Mouse (Mus musculus): ENCODE data around the gene R3hdm4. TPM values are rescaled to one million over a fixed set of nuclear protein-coding genes. Genes with fewer than 3 reads are reported as not detected.

The R3hdm4 gene
- polyA plus RNA-seq, 1 experiment from 2014 or later = 108 TPM

DNA sequence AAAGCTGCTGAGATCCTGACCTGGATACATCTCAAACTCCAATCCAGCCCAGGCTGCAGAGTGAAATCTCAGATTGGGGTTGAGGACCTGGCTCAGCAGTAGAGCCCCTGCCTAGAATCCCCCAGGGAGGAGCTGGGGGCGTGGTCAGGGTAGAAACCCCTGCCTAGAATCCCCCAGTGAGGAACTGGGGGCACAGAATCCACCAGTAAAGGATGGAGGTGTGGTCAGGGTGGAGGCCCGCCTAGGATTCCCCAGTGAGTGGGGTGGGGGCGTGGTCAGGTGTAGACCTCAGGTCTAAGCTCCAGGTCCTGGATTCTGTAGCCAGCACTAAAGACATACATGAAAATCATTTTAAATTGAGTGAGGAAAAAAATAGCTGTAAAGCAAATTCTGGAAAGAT is 48.1 kb downstream of the R3hdm4 start:
- Histone ChIP-seq H3K4me3 (replicated peaks) (no peak overlapping the region), H3K27ac (no peak overlapping the region), H3K36me3 (no peaks in the 10 kb centered on the region), H3K4me1 (replicated peaks) (peaks cover 27% of the 10 kb centered on the region), H3K9me3 (no peaks in the 10 kb centered on the region), H3K9ac (no peak overlapping the region), H3K27me3 (replicated peaks) (no peaks in the 10 kb centered on the region), H3K4me2 (replicated peaks) (peak overlapping the region; percentile 98)
- WGBS = 48% methylated on average over 3 of the region's 3 CpGs
- ATAC-seq = no peak

DNA sequence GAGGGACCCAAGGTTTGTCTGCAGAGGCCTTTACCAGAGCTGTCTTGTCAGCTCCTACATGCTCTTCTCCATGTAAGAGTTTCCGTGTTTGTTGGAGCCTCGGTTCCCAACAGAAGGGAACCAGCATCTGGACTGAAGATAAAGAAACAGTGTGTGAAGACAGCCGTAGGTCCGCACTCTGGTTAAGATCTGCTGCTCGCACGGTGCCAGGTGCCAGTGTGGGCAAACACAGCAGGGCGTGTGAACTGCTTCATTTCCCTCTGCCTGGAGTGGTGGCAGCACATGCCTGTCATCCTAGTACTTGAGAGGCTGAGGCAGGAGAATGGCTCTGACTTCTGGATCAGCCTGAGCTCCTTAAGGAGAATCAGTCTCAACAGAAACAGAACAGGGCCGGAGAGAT is 49.2 kb downstream of the R3hdm4 start:
- H3K9me3 ChIP-seq = no peaks in the 10 kb centered on the region
- H3K9ac ChIP-seq = no peak overlapping the region
- H3K27ac ChIP-seq = no peak overlapping the region
- H3K4me1 ChIP-seq (replicated peaks) = peaks cover 22% of the 10 kb centered on the region
- no peak overlapping the region for H3K4me3 ChIP-seq (replicated peaks)
- no peaks in the 10 kb centered on the region for H3K27me3 ChIP-seq (replicated peaks)
- WGBS = 93% methylated on average over 8 of the region's 8 CpGs
- no peak for ATAC-seq
- H3K36me3 ChIP-seq = no peaks in the 10 kb centered on the region
- no peak overlapping the region for H3K4me2 ChIP-seq (replicated peaks)

DNA sequence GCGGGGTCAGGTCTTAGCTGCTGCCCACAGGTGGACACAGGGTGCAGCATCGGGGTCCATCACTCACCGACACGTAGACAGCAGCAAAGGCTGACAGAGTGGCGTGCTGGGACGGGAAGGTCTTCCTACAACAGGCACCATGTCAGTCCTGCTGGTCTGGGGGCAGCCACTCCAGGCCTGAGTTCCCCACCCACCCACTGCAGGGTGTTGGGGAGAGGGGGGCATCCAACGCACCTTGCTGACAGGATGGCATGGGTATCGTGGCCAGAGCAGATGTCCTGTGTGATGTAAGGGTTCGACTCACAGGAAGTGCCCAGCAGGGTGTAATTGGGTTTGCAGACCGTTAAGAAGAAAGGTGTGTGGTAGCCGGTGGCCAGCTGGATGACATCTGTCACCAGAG is 54.4 kb downstream of the R3hdm4 start:
- Histone ChIP-seq H3K9ac (no peak overlapping the region), H3K4me1 (replicated peaks) (peaks cover 13% of the 10 kb centered on the region; the same call in 1 of the 2 replicates), H3K27ac (no peak overlapping the region), H3K9me3 (no peaks in the 10 kb centered on the region), H3K36me3 (peaks cover 25% of the 10 kb centered on the region), H3K4me3 (replicated peaks) (no peak overlapping the region), H3K27me3 (replicated peaks) (no peaks in the 10 kb centered on the region), H3K4me2 (replicated peaks) (no peak overlapping the region)
- ATAC-seq = no peak
- WGBS = 77% methylated on average over 11 of the region's 11 CpGs

DNA sequence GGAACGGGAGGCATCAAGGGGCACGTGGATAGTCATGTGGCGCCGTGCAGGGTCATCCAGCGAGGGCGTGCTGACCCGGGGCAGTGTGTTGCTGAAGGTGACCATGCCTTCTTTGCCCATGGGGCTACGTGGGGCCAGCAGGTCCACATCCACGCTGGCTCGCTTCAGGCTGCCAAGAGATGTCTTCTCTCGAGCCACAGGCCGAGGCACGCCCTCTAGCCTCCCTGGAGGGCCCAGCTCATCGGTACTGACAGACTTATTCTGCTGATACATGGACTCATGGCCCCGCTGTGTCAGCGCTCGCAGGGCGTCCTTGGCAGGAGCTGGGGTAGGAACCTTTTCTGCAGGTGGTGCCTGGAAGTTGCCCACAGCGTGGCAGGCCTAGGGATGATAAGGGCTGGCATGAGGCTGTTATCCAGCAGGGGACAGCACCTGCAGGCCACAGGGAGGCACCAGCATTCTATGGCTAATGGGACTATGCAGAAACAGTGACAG is 55.2 kb downstream of the R3hdm4 start:
- peaks cover 19% of the 10 kb centered on the region for H3K4me1 ChIP-seq (replicated peaks)
- H3K4me3 ChIP-seq (replicated peaks) = no peak overlapping the region
- H3K36me3 ChIP-seq = peaks cover 33% of the 10 kb centered on the region
- peak overlapping the region; percentile 25 for H3K27ac ChIP-seq
- WGBS = 68% methylated on average over 19 of the region's 19 CpGs
- no peaks in the 10 kb centered on the region for H3K9me3 ChIP-seq
- no peak overlapping the region for H3K9ac ChIP-seq
- no peak overlapping the region for H3K4me2 ChIP-seq (replicated peaks)
- ATAC-seq = no peak
- no peaks in the 10 kb centered on the region for H3K27me3 ChIP-seq (replicated peaks)

DNA sequence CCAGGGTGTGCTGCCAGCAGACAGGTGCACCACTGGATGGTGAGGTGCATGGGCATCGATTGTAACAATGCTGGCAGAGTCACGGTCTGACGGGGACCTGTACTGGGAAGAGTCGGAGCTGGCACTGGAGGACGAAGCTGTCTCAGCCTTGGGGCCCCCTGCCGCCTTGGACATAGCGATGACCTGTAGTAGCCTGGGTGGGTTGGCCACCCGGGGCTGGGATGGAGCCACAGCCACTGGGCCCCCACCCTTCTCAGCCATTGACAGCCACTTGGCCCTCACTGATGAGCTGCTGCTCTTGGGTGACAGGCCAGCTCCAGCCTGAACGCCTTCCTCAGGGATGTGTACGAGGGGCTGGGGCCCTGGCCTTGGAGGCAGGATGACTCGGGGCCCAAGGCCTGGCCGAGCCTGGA is 55.8 kb downstream of the R3hdm4 start:
- 58% methylated on average over 12 of the region's 12 CpGs for WGBS
- H3K27me3 ChIP-seq (replicated peaks) = no peaks in the 10 kb centered on the region
- H3K9ac ChIP-seq = no peak overlapping the region
- peaks cover 22% of the 10 kb centered on the region for H3K4me1 ChIP-seq (replicated peaks)
- H3K4me2 ChIP-seq (replicated peaks) = no peak overlapping the region
- no peak; the same call in 1 of the 2 replicates for ATAC-seq
- peaks cover 39% of the 10 kb centered on the region for H3K36me3 ChIP-seq
- no peak overlapping the region for H3K4me3 ChIP-seq (replicated peaks)
- H3K9me3 ChIP-seq = no peaks in the 10 kb centered on the region
- peak overlapping the region; percentile 25 for H3K27ac ChIP-seq

DNA sequence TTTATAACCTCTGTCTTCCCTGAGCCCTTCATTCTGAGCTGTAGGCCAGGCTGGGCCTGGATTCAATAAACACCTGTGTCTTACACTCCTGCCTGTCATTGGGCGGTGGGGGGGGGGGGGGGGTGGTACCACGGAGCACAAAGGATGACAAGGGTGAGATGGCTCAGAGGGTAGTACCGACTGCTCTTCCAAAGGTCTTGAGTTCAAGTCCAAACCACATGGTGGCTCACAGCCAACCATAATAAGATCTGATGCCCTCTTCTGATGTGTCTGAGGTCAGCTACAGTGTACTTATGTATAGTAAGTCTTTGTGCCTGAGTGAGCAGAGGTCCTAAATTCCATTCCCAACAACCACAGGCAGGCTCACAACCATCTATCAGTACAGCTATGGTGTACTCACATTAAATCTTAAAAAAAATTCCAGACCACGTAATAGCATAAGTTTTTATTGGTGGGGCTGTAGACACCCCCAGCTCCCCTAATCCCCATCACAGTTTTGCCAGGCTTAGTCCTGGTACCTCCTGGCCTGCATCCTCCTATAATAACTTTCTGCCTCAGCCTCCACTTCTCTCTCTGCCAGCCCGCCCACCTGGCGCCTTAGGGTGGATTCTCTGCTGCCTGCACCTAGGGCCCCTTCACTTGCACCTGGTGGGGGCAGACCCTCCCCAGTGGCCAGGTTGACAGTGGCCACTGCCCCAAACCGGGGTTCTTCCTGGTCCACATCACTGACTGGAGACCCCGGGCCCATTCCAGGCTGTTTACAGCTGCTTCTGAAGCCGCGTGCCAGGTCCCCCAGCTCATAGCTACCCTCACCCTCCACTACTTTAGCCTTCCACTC is 56.4 kb downstream of the R3hdm4 start:
- Histone ChIP-seq H3K27ac (peak overlapping the region; percentile 25), H3K4me3 (replicated peaks) (no peak overlapping the region), H3K4me1 (replicated peaks) (peaks cover 29% of the 10 kb centered on the region), H3K9me3 (no peaks in the 10 kb centered on the region), H3K4me2 (replicated peaks) (no peak overlapping the region), H3K9ac (no peak overlapping the region), H3K36me3 (peaks cover 45% of the 10 kb centered on the region), H3K27me3 (replicated peaks) (no peaks in the 10 kb centered on the region)
- WGBS = 45% methylated on average over 9 of the region's 10 CpGs
- peak; percentile 38 for ATAC-seq

DNA sequence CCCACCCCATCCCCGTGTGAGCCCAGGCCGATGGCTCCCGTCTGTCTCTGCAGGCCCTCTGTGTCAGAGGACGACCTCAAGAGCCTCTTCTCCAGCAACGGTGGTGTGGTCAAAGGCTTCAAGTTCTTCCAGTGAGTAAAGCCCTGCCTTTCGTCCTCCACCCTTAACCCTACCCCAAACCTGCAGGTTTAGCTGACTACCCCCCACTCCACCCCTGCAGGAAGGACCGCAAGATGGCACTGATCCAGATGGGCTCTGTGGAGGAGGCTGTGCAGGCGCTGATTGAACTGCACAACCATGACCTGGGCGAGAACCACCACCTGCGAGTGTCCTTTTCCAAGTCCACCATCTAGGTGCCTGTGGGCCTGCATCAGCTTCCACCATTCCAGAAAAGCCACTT is 58.1 kb downstream of the R3hdm4 start:
- Histone ChIP-seq H3K9ac (no peak overlapping the region), H3K9me3 (no peaks in the 10 kb centered on the region), H3K4me2 (replicated peaks) (no peak overlapping the region), H3K4me3 (replicated peaks) (no peak overlapping the region), H3K27ac (no peak overlapping the region), H3K27me3 (replicated peaks) (no peaks in the 10 kb centered on the region), H3K4me1 (replicated peaks) (peaks cover 43% of the 10 kb centered on the region), H3K36me3 (peaks cover 55% of the 10 kb centered on the region)
- 61% methylated on average over 10 of the region's 10 CpGs for WGBS
- ATAC-seq = no peak

DNA sequence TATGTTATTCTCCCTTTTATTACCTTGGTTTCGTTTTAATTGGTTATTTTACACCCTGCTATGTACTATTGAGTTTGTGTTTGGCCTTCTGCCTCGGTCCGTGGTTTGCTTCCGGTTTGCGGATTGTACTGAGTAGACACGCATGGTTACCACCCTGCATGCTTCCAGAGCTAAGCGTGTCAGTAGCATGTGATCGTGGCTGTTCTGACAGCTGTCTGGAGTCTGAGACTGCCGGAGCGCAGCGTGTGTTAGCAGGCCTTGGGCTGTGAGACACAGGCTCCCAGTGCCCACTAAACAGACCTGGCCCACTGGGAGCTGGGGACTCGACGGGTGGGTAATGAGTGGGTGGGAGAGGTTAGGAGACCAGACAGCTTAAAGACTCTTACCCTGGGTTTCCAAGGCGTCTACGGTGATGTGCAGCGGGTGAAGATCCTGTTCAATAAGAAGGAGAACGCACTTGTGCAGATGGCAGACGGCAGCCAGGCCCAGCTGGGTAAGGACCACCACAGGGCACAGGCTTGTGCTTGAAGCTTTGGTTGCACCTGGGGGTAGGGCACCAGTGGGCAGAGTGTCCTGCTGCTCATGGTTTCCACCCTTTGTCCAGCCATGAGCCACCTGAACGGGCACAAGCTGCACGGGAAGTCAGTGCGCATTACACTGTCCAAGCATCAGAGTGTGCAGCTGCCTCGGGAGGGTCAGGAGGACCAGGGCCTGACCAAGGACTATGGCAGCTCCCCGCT is 58.8 kb downstream of the R3hdm4 start:
- H3K9ac ChIP-seq = no peak overlapping the region
- peak overlapping the region; percentile 6; the same call in 1 of the 2 replicates for H3K27ac ChIP-seq
- ATAC-seq = no peak
- H3K9me3 ChIP-seq = no peaks in the 10 kb centered on the region
- peaks cover 50% of the 10 kb centered on the region for H3K4me1 ChIP-seq (replicated peaks)
- peaks cover 55% of the 10 kb centered on the region for H3K36me3 ChIP-seq
- 84% methylated on average over 23 of the region's 23 CpGs for WGBS
- no peak overlapping the region for H3K4me2 ChIP-seq (replicated peaks)
- no peak overlapping the region for H3K4me3 ChIP-seq (replicated peaks)
- H3K27me3 ChIP-seq (replicated peaks) = no peaks in the 10 kb centered on the region

DNA sequence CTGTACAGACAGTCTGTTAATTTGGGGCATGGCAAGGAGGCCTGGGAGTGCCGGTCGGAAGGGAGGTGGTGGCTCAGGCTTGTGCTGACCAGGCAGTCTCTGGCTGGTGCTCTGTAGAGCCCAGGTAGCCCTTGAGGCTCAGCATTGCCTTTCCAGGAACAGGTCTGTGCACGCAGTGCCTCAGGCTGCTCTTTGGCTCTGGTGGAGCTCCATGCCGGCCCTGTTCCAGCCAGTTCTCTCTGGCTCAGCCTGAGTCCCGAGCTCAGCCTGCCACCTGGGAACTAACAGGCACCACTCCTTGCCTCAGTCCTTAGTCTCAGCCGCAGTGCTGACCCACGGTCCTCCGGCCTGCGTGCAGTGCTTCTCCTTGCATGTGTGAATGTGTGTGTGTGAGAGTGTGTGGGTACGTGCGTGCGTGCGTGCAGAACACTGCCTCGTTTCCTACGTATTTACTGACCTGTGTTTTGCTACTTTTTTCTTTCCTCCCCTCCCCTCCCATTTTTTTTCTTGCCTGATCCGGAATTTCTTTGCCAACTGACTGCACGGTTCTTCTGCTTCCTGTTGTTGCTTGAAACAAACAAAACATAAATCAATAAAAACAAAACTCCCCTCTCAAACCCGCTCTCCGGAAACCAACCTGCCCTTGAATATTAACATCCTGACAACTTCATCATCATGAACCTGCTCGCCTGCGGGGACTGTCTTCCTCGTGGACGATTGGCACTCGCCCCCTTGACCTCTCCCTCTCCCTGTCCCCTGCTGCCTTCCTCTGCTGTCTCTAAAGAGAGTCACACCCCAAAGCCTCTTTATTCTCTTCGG is 59.6 kb downstream of the R3hdm4 start:
- peaks cover 55% of the 10 kb centered on the region for H3K36me3 ChIP-seq
- no peak overlapping the region for H3K27ac ChIP-seq
- H3K4me3 ChIP-seq (replicated peaks) = no peak overlapping the region
- no peak for ATAC-seq
- no peaks in the 10 kb centered on the region for H3K9me3 ChIP-seq
- no peak overlapping the region for H3K9ac ChIP-seq
- H3K27me3 ChIP-seq (replicated peaks) = no peaks in the 10 kb centered on the region
- 68% methylated on average over 25 of the region's 25 CpGs for WGBS
- no peak overlapping the region for H3K4me2 ChIP-seq (replicated peaks)
- H3K4me1 ChIP-seq (replicated peaks) = peaks cover 58% of the 10 kb centered on the region

DNA sequence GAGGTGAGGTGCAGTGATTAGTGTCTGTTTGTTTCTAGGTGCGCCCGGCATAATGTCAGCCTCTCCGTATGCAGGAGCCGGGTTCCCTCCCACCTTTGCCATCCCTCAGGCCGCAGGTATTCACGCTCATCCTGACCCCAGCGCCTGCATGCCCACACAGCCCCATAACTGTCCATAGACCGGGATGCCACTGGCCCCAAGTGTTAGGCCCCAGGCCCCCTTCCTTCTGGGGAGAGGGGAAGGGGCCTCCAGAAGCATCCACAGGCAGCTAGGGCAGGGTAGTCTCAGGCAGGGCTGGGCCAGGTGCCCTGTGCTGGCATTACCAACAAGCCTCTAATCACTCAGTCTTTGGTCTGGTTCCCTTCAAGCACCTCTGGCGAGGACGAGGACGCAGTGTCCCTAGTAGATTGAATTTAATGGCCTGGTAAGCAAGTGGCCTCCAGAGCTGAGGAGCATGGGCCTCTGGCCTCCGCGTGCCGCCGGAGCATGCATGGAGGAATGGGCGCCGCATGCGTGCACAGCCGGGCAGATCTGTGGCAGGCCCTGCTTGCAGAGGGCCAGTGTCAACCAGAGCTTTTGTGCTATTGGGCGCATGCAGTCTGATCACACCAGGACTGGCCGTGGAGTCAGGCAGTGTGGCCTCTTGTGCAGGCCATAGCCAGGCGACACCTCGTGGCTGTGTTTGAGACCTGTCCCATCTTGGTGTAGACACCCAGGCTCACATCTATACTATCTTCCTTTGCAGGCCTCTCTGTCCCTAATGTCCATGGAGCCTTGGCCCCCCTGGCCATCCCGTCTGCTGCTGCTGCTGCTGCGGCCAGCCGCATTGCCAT is 60.7 kb downstream of the R3hdm4 start:
- no peak overlapping the region for H3K27ac ChIP-seq
- H3K4me3 ChIP-seq (replicated peaks) = no peak overlapping the region
- H3K9ac ChIP-seq = no peak overlapping the region
- H3K4me2 ChIP-seq (replicated peaks) = no peak overlapping the region
- no peaks in the 10 kb centered on the region for H3K9me3 ChIP-seq
- WGBS = 89% methylated on average over 26 of the region's 26 CpGs
- no peaks in the 10 kb centered on the region for H3K27me3 ChIP-seq (replicated peaks)
- peaks cover 50% of the 10 kb centered on the region for H3K36me3 ChIP-seq
- ATAC-seq = no peak
- peaks cover 60% of the 10 kb centered on the region for H3K4me1 ChIP-seq (replicated peaks)
